Mouse (Mus musculus): ENCODE results near the gene Aif1. TPM values are rescaled to one million over a fixed set of nuclear protein-coding genes. Genes with fewer than 3 reads are reported as not detected.

The Aif1 gene
- polyA plus RNA-seq, 1 experiment from 2014 or later, result 14.8 TPM

DNA sequence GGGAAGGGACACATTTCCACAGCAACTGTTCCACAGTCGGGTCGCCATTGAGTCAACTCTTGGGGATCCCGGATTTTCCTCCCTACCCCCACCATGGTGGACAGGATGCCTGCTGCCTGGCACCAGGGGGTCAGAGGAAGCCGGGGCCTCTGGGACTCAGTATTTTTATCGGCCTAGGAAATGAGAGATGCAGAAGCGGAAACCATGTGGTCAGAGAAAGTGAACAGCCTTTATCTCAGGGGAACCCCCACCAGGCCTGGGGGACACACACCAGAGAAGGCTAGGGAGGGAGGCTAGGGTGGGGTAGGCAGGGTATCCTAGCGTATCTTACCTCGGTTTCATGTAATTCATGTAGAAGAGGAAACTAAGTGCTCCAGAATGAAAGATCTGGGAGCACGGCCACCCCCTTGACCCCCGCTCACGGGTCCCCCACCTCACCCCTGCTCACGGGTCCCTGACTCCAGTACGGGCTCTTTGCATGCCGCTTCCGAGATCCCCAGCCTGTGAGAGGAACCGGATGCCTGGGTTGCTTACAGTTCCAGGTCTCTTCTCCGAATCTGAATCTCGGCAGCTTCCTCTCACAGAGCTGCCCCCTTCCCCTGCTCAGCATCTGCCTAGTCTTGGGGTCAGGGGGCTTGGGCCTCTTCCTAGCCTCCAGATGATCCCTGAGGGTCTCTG is 42.8 kb upstream of the Aif1 start:
- H3K4me2 ChIP-seq (ENCODE audit: low read length), result no peak overlapping the region
- H3K27ac ChIP-seq, result peak overlapping the region; percentile 57
- ATAC-seq (replicated peaks; ENCODE audit: low FRiP score, low read depth) (no peak), DNase-seq (ENCODE audit: low spot score) (no peak)
- peaks cover 12% of the 10 kb centered on the region; the same call in 1 of the 2 replicates for H3K36me3 ChIP-seq (ENCODE audit: insufficient read depth, low read length)
- 72% methylated on average over 18 of the region's 18 CpGs for WGBS
- H3K27me3 ChIP-seq (ENCODE audit: insufficient read depth, low read length), result no peaks in the 10 kb centered on the region
- H3K4me1 ChIP-seq (replicated peaks; ENCODE audit: insufficient read depth, low read length), result no peaks in the 10 kb centered on the region; the same call in 1 of the 2 replicates
- H3K9ac ChIP-seq (ENCODE audit: low read depth, low read length), result no peak overlapping the region
- TF ChIP-seq CTCF (IDR thresholded peaks at IDR 0.05; ENCODE audit: low read depth), result no peak
- no peaks in the 10 kb centered on the region for H3K9me3 ChIP-seq (replicated peaks; ENCODE audit: low read length)
- no peak overlapping the region for H3K4me3 ChIP-seq (replicated peaks; ENCODE audit: low read depth, low read length)

DNA sequence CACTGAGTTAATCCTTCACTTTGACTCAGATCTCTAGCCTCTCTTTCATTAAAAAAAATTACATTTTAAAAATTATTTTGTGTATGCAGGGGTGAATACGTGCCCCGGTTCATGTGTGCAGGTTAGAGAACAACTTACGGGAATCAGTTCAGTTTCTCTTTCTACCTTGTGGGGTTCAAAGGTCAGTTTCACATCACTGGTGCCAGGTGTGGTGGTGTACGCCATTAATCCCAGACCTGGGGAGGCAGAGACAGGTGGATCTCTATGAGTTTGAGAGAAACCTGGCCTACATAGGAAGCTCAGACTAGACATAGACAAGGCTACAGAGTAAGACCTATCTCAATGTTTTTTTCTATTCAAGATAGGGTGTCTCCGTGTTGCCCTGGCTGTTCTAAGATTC is 37.2 kb upstream of the Aif1 start:
- Histone ChIP-seq H3K9me3 (replicated peaks; ENCODE audit: low read length) (no peaks in the 10 kb centered on the region), H3K4me2 (ENCODE audit: low read length) (no peak overlapping the region), H3K4me1 (replicated peaks; ENCODE audit: insufficient read depth, low read length) (no peaks in the 10 kb centered on the region), H3K36me3 (ENCODE audit: insufficient read depth, low read length) (no peaks in the 10 kb centered on the region), H3K4me3 (replicated peaks; ENCODE audit: low read depth, low read length) (no peak overlapping the region), H3K27me3 (ENCODE audit: insufficient read depth, low read length) (no peaks in the 10 kb centered on the region), H3K27ac (no peak overlapping the region), H3K9ac (ENCODE audit: low read depth, low read length) (no peak overlapping the region)
- ATAC-seq (replicated peaks; ENCODE audit: low FRiP score, low read depth) (no peak), DNase-seq (ENCODE audit: low spot score) (no peak)
- 92% methylated on average over 5 of the region's 5 CpGs for WGBS
- TF ChIP-seq CTCF (IDR thresholded peaks at IDR 0.05; ENCODE audit: low read depth), result no peak

DNA sequence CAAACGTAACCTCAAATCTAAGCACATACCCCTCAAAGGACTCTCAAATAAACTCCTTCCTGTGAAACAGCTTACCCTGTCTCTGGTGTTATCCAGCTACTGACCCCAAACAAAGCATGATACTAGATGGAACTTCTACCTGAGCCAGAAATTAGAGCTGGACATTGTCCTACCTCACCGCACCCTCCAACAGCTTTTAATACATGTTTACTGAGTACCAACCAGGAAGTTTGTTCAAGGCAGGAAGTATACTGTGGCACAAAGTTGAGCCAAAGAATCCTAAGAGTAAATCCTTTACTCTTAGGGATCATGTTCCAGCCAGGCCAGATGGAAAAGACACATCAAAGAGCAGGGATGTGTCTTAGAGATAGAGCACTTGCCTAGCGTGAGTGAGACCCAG is 34.7 kb upstream of the Aif1 start:
- TF ChIP-seq CTCF (IDR thresholded peaks at IDR 0.05; ENCODE audit: low read depth), result no peak
- Histone ChIP-seq H3K27ac (no peak overlapping the region), H3K36me3 (ENCODE audit: insufficient read depth, low read length) (no peaks in the 10 kb centered on the region), H3K9me3 (replicated peaks; ENCODE audit: low read length) (no peaks in the 10 kb centered on the region), H3K27me3 (ENCODE audit: insufficient read depth, low read length) (no peaks in the 10 kb centered on the region), H3K9ac (ENCODE audit: low read depth, low read length) (no peak overlapping the region), H3K4me3 (replicated peaks; ENCODE audit: low read depth, low read length) (no peak overlapping the region), H3K4me1 (replicated peaks; ENCODE audit: insufficient read depth, low read length) (no peaks in the 10 kb centered on the region), H3K4me2 (ENCODE audit: low read length) (no peak overlapping the region)
- 52% methylated on average over 3 of the region's 3 CpGs for WGBS
- ATAC-seq (replicated peaks; ENCODE audit: low FRiP score, low read depth) (no peak), DNase-seq (ENCODE audit: low spot score) (no peak)

DNA sequence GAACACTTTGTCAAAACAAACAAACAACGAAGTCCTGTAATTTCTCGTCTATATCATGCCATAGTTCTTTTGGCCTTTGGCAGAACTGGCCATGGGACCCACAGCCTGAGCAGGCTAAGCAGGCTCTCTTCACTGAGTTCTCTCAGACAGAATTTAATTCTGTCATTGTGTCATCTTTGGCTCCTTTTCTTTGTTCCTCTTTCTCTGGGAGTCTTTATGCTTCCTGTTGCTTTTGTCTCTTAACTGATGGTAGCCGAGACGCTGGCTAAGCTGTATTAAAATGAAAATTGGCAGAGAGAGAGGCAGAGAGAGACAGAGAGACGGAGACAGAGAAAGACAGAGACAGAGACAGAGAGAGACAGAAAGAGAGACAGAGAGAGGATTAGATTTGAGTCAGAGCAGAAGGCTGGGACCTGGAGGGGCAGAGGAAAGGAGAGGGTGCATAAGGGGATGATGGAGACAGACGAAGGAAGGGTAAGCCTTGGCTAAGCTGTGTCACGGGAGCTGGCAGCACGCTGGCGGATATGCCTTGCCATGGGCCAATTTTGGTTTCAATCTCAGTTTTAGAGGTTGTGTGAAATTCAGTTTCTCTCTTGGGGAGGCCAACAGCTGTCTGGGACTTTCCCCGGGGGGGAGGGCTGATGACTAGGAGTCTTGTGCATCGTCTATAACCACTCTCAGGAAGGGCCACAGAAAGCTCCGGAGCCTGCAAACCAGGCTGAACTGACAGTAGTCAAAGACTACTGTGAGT is 34.1 kb upstream of the Aif1 start:
- Histone ChIP-seq H3K36me3 (ENCODE audit: insufficient read depth, low read length) (no peaks in the 10 kb centered on the region), H3K4me2 (ENCODE audit: low read length) (no peak overlapping the region), H3K4me1 (replicated peaks; ENCODE audit: insufficient read depth, low read length) (no peaks in the 10 kb centered on the region), H3K27me3 (ENCODE audit: insufficient read depth, low read length) (no peaks in the 10 kb centered on the region), H3K9ac (ENCODE audit: low read depth, low read length) (no peak overlapping the region), H3K4me3 (replicated peaks; ENCODE audit: low read depth, low read length) (no peak overlapping the region), H3K27ac (no peak overlapping the region), H3K9me3 (replicated peaks; ENCODE audit: low read length) (no peaks in the 10 kb centered on the region)
- no peak for TF ChIP-seq CTCF (IDR thresholded peaks at IDR 0.05; ENCODE audit: low read depth)
- DNase-seq (ENCODE audit: low spot score) (no peak), ATAC-seq (replicated peaks; ENCODE audit: low FRiP score, low read depth) (no peak)
- 73% methylated on average over 12 of the region's 12 CpGs for WGBS

DNA sequence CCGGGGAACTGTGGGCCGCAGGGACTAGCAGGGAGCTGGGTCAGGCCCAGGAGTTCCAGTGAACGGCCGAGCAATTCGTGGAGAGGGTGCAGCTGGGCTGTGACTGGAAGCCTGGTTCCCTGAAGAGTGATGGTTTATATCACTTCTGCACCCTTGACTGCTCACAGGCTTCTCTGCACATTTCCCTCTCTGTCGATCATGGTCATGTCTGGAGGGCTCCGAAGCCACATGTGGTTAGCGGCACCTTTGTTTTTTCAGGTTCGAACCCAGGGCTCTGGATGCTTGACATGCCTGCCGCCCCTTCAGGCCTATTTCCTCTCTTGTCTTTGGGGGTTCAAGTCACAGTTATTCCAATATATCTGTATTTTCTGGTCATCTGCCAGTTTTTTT is 29.5 kb upstream of the Aif1 start:
- H3K27ac ChIP-seq, result no peak overlapping the region
- H3K36me3 ChIP-seq (ENCODE audit: insufficient read depth, low read length), result no peaks in the 10 kb centered on the region
- no peaks in the 10 kb centered on the region for H3K4me1 ChIP-seq (replicated peaks; ENCODE audit: insufficient read depth, low read length)
- no peaks in the 10 kb centered on the region for H3K9me3 ChIP-seq (replicated peaks; ENCODE audit: low read length)
- no peak for DNase-seq (ENCODE audit: low spot score)
- TF ChIP-seq CTCF (IDR thresholded peaks at IDR 0.05; ENCODE audit: low read depth), result no peak
- WGBS, result 31% methylated on average over 10 of the region's 10 CpGs
- H3K4me2 ChIP-seq (ENCODE audit: low read length), result no peak overlapping the region
- no peaks in the 10 kb centered on the region for H3K27me3 ChIP-seq (ENCODE audit: insufficient read depth, low read length)
- H3K4me3 ChIP-seq (replicated peaks; ENCODE audit: low read depth, low read length), result no peak overlapping the region
- no peak for ATAC-seq (replicated peaks; ENCODE audit: low FRiP score, low read depth)
- H3K9ac ChIP-seq (ENCODE audit: low read depth, low read length), result no peak overlapping the region

DNA sequence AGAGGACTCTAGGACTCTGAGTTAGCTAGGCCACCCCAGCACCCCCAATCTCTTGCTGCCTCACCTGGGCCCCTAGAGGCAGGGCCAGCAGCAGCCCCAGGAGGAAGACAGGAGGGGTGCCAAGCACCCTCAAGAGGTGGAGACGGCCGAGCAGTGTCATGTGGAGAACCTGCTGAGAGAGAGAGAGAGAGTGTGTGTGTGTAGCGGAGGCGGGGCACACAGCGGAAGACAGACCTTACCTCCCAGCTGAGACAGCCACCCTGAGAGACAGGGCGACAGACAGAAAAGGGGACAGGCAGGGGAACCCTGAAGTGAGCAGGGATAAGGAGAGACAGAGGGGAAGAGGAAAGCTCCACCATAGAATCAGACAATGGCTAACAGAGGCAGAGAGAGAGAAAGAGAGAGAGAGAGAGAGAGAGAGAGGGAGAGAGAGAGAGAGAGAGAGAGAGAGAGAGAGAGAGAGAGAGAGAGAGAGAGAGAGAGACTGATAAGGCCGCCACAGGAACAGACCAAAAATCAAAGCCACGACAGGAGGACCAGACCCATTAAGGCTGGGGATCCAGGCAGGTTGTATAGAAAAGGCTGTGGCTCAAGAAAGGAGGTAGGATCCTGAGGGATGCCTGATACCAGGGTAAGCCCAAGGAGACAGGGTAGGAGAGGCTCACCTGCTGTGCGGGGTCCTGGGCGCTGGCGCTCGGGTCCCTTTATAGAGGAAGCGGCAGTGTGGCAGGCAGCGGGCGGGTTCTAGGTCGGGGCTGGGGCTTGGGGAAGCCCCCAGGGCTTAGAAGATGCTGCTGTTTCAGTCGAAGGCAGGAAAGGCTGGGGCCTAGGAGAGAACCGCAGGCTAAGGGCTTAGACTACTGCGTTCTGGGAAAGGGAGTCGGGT is 28.9 kb upstream of the Aif1 start, which contains the start of gene Lta:
Gene Lta, minus strand, starts transcription at position 858 of the 886 bp plus-strand sequence.
- WGBS, result 47% methylated on average over 20 of the region's 20 CpGs
- Histone ChIP-seq H3K36me3 (ENCODE audit: insufficient read depth, low read length) (no peaks in the 10 kb centered on the region), H3K4me3 (replicated peaks; ENCODE audit: low read depth, low read length) (no peak within 1 kb of the TSS), H3K27ac (no peak within 1 kb of the TSS), H3K4me1 (replicated peaks; ENCODE audit: insufficient read depth, low read length) (no peaks in the 10 kb centered on the region), H3K4me2 (ENCODE audit: low read length) (no peak within 1 kb of the TSS), H3K27me3 (ENCODE audit: insufficient read depth, low read length) (no peaks in the 10 kb centered on the region), H3K9ac (ENCODE audit: low read depth, low read length) (no peak within 1 kb of the TSS), H3K9me3 (replicated peaks; ENCODE audit: low read length) (no peaks in the 10 kb centered on the region)
- no peak for TF ChIP-seq CTCF (IDR thresholded peaks at IDR 0.05; ENCODE audit: low read depth)
- DNase-seq (ENCODE audit: low spot score) (no peak), ATAC-seq (replicated peaks; ENCODE audit: low FRiP score, low read depth) (no peak)

Data from kidney, postnatal 0 days (tissue).